Mouse (Mus musculus) hindbrain, embryonic 13.5 days (tissue): Measurements from ENCODE around the gene Adarb1. TPM values are rescaled to one million over a fixed set of nuclear protein-coding genes. Genes with fewer than 3 reads are reported as not detected.

ENCODE experiments used
- ATAC-seq: fragments of 200-750 bp; cut with Nextera tagmentation; 2 replicates; pipeline ENCODE4 v1.8.0; 2017; ENCODE audit warnings: moderate TSS enrichment; ENCODE audit not compliant: low FRiP score
- H3K27ac ChIP-seq: fragments of 300-500 bp; sonication (generic); 2 replicates; pipeline ENCODE4 v1.5.1; 2015; ENCODE audit warnings: inconsistent platforms, mild to moderate bottlenecking, moderate library complexity
- H3K27me3 ChIP-seq: fragments of 300-500 bp; sonication (generic); 2 replicates; pipeline ENCODE4 v1.6.1; 2015; ENCODE audit warnings: mild to moderate bottlenecking, inconsistent platforms
- H3K36me3 ChIP-seq: fragments of 300-500 bp; sonication (generic); 2 replicates; pipeline ENCODE4 v1.6.1; 2015; ENCODE audit warnings: mild to moderate bottlenecking, inconsistent platforms
- H3K4me1 ChIP-seq: fragments of 300-500 bp; sonication (generic); replicated peaks from 2 replicates; pipeline ENCODE4 v1.6.1; 2015; ENCODE audit warnings: inconsistent platforms
- H3K4me2 ChIP-seq: fragments of 300-500 bp; sonication (generic); 2 replicates; pipeline ENCODE4 v1.6.1; 2015; ENCODE audit warnings: inconsistent platforms, mild to moderate bottlenecking, moderate library complexity
- H3K4me3 ChIP-seq: fragments of 300-500 bp; sonication (generic); 2 replicates; pipeline ENCODE4 v1.5.1; 2015; ENCODE audit warnings: mild to moderate bottlenecking, inconsistent platforms
- H3K9ac ChIP-seq: fragments of 300-500 bp; sonication (generic); 2 replicates; pipeline ENCODE4 v1.6.1; 2015; ENCODE audit warnings: mild to moderate bottlenecking, inconsistent platforms
- H3K9me3 ChIP-seq: fragments of 300-500 bp; sonication (generic); 2 replicates; pipeline ENCODE4 v1.6.1; 2016; ENCODE audit warnings: inconsistent platforms
- WGBS: fragments of 180-500 bp; shearing (Covaris S2); methylation state at CpG from one replicate; pipeline ENCODE4 v1.1.7; 2015; 5-methylcytosine and 5-hydroxymethylcytosine counted together
- polyA plus RNA-seq: library from polyadenylated mRNA; unstranded; fragments of >200 nt; fragmentation: Nextera tagmentation; extraction: Ambion mirVana; gene quantifications from 2 replicates; pipeline ENCODE4 v1.2.1, GENCODE M21; 2015

Adarb1 gene
- polyA plus RNA-seq, 1 experiment from 2014 or later, result 12.0 TPM

- H3K4me2 ChIP-seq, result no peak overlapping the region
- ATAC-seq, result no peak
- no peak overlapping the region for H3K9ac ChIP-seq
- peaks cover 31% of the 10 kb centered on the region for H3K4me1 ChIP-seq
- H3K9me3 ChIP-seq, result no peaks in the 10 kb centered on the region
- no peaks in the 10 kb centered on the region for H3K36me3 ChIP-seq
- 73% methylated on average over 18 of the region's 18 CpGs for WGBS
- no peak overlapping the region for H3K27ac ChIP-seq
- H3K27me3 ChIP-seq, result 0 out of 2 replicates have a peak, but pooled peaks cover 5% of the 10 kb centered on the region
- H3K4me3 ChIP-seq, result no peak overlapping the region
Measured at GRCm38 (mm10) chr10:77251223-77251783, 166.8 kb downstream of the Adarb1 start.

GRCm38 (mm10) chr10:77247707-77248106 lies 170.4 kb downstream of the Adarb1 start:
- WGBS, result 76% methylated on average over 7 of the region's 7 CpGs
- no peak overlapping the region for H3K9ac ChIP-seq

GRCm38 (mm10) chr10:77247048-77247447 lies 171.0 kb downstream of the Adarb1 start:
- Histone ChIP-seq H3K4me2 (no peak overlapping the region), H3K4me3 (no peak overlapping the region), H3K9ac (no peak overlapping the region), H3K27ac (no peak overlapping the region), H3K4me1 (peaks cover 11% of the 10 kb centered on the region), H3K27me3 (no peaks in the 10 kb centered on the region), H3K9me3 (no peaks in the 10 kb centered on the region), H3K36me3 (no peaks in the 10 kb centered on the region)
- WGBS, result 87% methylated on average over 5 of the region's 5 CpGs
- no peak for ATAC-seq

More at GRCm38 (mm10) chr10:77247707-77248106, 170.4 kb downstream of the Adarb1 start:
- no peak for ATAC-seq
- Histone ChIP-seq H3K9me3 (no peaks in the 10 kb centered on the region), H3K27me3 (no peaks in the 10 kb centered on the region), H3K36me3 (no peaks in the 10 kb centered on the region), H3K27ac (no peak overlapping the region), H3K4me2 (no peak overlapping the region), H3K4me1 (peaks cover 18% of the 10 kb centered on the region), H3K4me3 (no peak overlapping the region)

- no peaks in the 10 kb centered on the region for H3K36me3 ChIP-seq
- WGBS, result 91% methylated on average over 6 of the region's 6 CpGs
Measured at GRCm38 (mm10) chr10:77244777-77245176, 173.3 kb downstream of the Adarb1 start.

GRCm38 (mm10) chr10:77243572-77244161 lies 174.4 kb downstream of the Adarb1 start:
- H3K4me2 ChIP-seq, result no peak overlapping the region
- H3K27me3 ChIP-seq, result no peaks in the 10 kb centered on the region
- 77% methylated on average over 11 of the region's 11 CpGs for WGBS
- no peak overlapping the region for H3K4me3 ChIP-seq
- ATAC-seq, result no peak
- no peaks in the 10 kb centered on the region; the same call in 1 of the 2 replicates for H3K4me1 ChIP-seq
- H3K9ac ChIP-seq, result no peak overlapping the region
- H3K36me3 ChIP-seq, result no peaks in the 10 kb centered on the region
- no peak overlapping the region for H3K27ac ChIP-seq
- no peaks in the 10 kb centered on the region for H3K9me3 ChIP-seq

More at GRCm38 (mm10) chr10:77244777-77245176, 173.3 kb downstream of the Adarb1 start:
- H3K27ac ChIP-seq, result no peak overlapping the region
- no peak for ATAC-seq
- no peaks in the 10 kb centered on the region for H3K27me3 ChIP-seq
- no peak overlapping the region for H3K4me2 ChIP-seq
- H3K4me1 ChIP-seq, result no peaks in the 10 kb centered on the region; the same call in 1 of the 2 replicates
- no peak overlapping the region for H3K9ac ChIP-seq
- H3K4me3 ChIP-seq, result no peak overlapping the region
- H3K9me3 ChIP-seq, result no peaks in the 10 kb centered on the region

GRCm38 (mm10) chr10:77242871-77243270 lies 175.2 kb downstream of the Adarb1 start:
- WGBS, result 91% methylated on average over 14 of the region's 14 CpGs
- no peak overlapping the region for H3K27ac ChIP-seq
- ATAC-seq, result no peak

GRCm38 (mm10) chr10:77242396-77242795 lies 175.7 kb downstream of the Adarb1 start:
- no peak for ATAC-seq

More at GRCm38 (mm10) chr10:77242871-77243270, 175.2 kb downstream of the Adarb1 start:
- H3K9me3 ChIP-seq, result no peaks in the 10 kb centered on the region
- H3K4me3 ChIP-seq, result no peak overlapping the region
- H3K9ac ChIP-seq, result no peak overlapping the region
- H3K4me2 ChIP-seq, result no peak overlapping the region
- H3K27me3 ChIP-seq, result no peaks in the 10 kb centered on the region
- no peaks in the 10 kb centered on the region for H3K36me3 ChIP-seq
- H3K4me1 ChIP-seq, result no peaks in the 10 kb centered on the region; the same call in none of the 2 replicates

GRCm38 (mm10) chr10:77240764-77241163 lies 177.3 kb downstream of the Adarb1 start:
- Histone ChIP-seq H3K9me3 (no peaks in the 10 kb centered on the region), H3K4me3 (no peak overlapping the region), H3K4me2 (no peak overlapping the region), H3K9ac (no peak overlapping the region), H3K27ac (no peak overlapping the region), H3K27me3 (no peaks in the 10 kb centered on the region), H3K4me1 (no peaks in the 10 kb centered on the region; the same call in 1 of the 2 replicates), H3K36me3 (no peaks in the 10 kb centered on the region)
- ATAC-seq, result no peak
- 75% methylated on average over 8 of the region's 8 CpGs for WGBS

More at GRCm38 (mm10) chr10:77242396-77242795, 175.7 kb downstream of the Adarb1 start:
- H3K9ac ChIP-seq, result no peak overlapping the region
- no peaks in the 10 kb centered on the region for H3K36me3 ChIP-seq
- 97% methylated on average over 3 of the region's 3 CpGs for WGBS
- no peaks in the 10 kb centered on the region for H3K9me3 ChIP-seq
- H3K27ac ChIP-seq, result no peak overlapping the region
- no peaks in the 10 kb centered on the region for H3K27me3 ChIP-seq
- no peak overlapping the region for H3K4me3 ChIP-seq
- no peak overlapping the region for H3K4me2 ChIP-seq
- H3K4me1 ChIP-seq, result no peaks in the 10 kb centered on the region; the same call in 1 of the 2 replicates

Other genes with a start within 250 kb of the Adarb1 start
- gene Pofut2, start 159.1 kb downstream of the Adarb1 start, polyA plus RNA-seq, result 57.3 and 63.4 TPM in 2 replicates
- 41.2 and 41.8 TPM in 2 replicates for gene Fam207a, start 97.5 kb upstream of the Adarb1 start, polyA plus RNA-seq
- 0.67 and 0.90 TPM in 2 replicates for gene Itgb2, start 112.0 kb upstream of the Adarb1 start, polyA plus RNA-seq
- 69.0 and 71.9 TPM in 2 replicates for gene Pttg1ip, start 163.4 kb upstream of the Adarb1 start, polyA plus RNA-seq
- 271 and 274 TPM in 2 replicates for gene Sumo3, start 187.8 kb upstream of the Adarb1 start, polyA plus RNA-seq
- gene Gm49325, start 187.9 kb upstream of the Adarb1 start, polyA plus RNA-seq, result 2.1 and 3.4 TPM in 2 replicates
- 94.5 and 95.0 TPM in 2 replicates for gene Ube2g2, start 204.0 kb upstream of the Adarb1 start, polyA plus RNA-seq